8 mouse cellular contexts compared by ENCODE assay signal in the genomic region with DNA sequence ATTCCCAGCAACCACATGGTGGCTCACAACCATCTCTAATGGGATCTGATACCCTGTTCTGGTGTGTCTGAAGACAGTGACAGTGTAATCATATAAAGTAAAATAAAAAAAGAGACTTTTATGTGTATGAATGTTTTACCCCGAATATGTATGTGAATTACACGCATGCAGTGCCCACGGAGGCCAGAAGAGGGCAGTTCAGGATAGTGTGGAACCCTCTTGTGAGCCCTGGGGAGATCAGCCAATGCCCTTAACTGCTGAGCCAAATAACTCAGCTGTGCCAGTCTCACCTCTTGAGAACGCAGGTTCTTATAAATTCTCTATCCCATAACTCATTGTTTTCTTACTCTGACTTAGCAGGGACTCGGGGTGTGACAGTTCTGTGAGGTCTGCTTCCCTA. TPM values are rescaled to one million over a fixed set of nuclear protein-coding genes. Genes with fewer than 3 reads are reported as not detected.
DNase-seq lines count a peak whose midpoint lies in the region; ATAC-seq and TF ChIP-seq lines count a peak whose summit lies in the region.
"Had no signal": no experiment of that assay in that cellular context is flagged by ENCODE, and none has a peak within 500 bp of the region (broad histone marks: within the 10 kb centered on the region; RNA-seq: fewer than 3 reads in every experiment).

No protein-coding gene starts in this region.

- peak; percentile 33 for DNase-seq in kidney, adult 2 months
- no peak for DNase-seq in kidney, adult 11 months
- DNase-seq in A20 (ENCODE audit: low read depth, low spot score) (peak; percentile 40), ES-CJ7 (ENCODE audit: low read depth, low spot score) (peak; percentile 39)
- DNase-seq in liver, embryonic 14.5 days (ENCODE audit: low read depth in 3 of 3, low spot score in 3 of 3), result no peak
- no peak for DNase-seq in midbrain, embryonic 10.5 days (ENCODE audit: low spot score)
- no peak for DNase-seq in layer of hippocampus, adult 9-10 months (ENCODE audit: low spot score)
- DNase-seq: cerebellum, adult 11 months had no signal

- no peaks in the 10 kb centered on the region for H3K4me1 ChIP-seq in kidney, adult 2 months (ENCODE audit: control insufficient read depth, insufficient read depth, low read length)
- peaks cover 0 to 5% of the 10 kb centered on the region in 2 experiments; a peak in 2 of 4 replicates for H3K4me1 ChIP-seq in liver, embryonic 14.5 days (replicated peaks; ENCODE audit: control insufficient read depth in 2 of 2, insufficient read depth in 2 of 2, low read length in 1 of 2)
- peaks cover 16% of the 10 kb centered on the region for H3K4me1 ChIP-seq in midbrain, embryonic 10.5 days

- TF ChIP-seq CTCF in kidney, adult 2 months (conservative IDR thresholded peaks at IDR 0.05; ENCODE audit: insufficient read depth, insufficient read length, low read depth, low read length), result peak; percentile 60
- peak; percentile 69 for TF ChIP-seq CTCF in liver, embryonic 14.5 days (IDR thresholded peaks at IDR 0.05; ENCODE audit: low read depth)

- H3K9ac ChIP-seq in liver, embryonic 14.5 days (replicated peaks), result no peak overlapping the region

- 63% methylated on average over 5 of the region's 5 CpGs for WGBS in kidney, adult 2 months
- WGBS in liver, embryonic 14.5 days (ENCODE audit: insufficient replicate concordance), result 51% methylated on average over 5 of the region's 5 CpGs
- 65% methylated on average over 5 of the region's 5 CpGs for WGBS in midbrain, embryonic 10.5 days

- H3K27ac ChIP-seq in kidney, adult 2 months (ENCODE audit: insufficient read depth, low read depth, low read length), result no peak overlapping the region
- no peak overlapping the region for H3K27ac ChIP-seq in liver, embryonic 14.5 days
- H3K27ac ChIP-seq in midbrain, embryonic 10.5 days (replicated peaks), result no peak overlapping the region

- no peak for TF ChIP-seq POLR2A in kidney, adult 2 months (IDR thresholded peaks at IDR 0.05; ENCODE audit: low read depth, low read length)

- ATAC-seq in liver, embryonic 14.5 days (ENCODE audit: insufficient read depth), result no peak

- H3K27me3 ChIP-seq in kidney, adult 2 months (replicated peaks; ENCODE audit: control insufficient read depth, insufficient read depth, low read length), result no peaks in the 10 kb centered on the region
- H3K27me3 ChIP-seq in liver, embryonic 14.5 days (ENCODE audit: control insufficient read depth, insufficient read depth, low read length), result no peaks in the 10 kb centered on the region
- no peaks in the 10 kb centered on the region for H3K27me3 ChIP-seq in midbrain, embryonic 10.5 days (ENCODE audit: low read depth, poor library complexity, severe bottlenecking)

- no peak overlapping the region for H3K4me3 ChIP-seq in kidney, adult 2 months (ENCODE audit: insufficient read depth, low read depth, low read length)
- no peak overlapping the region for H3K4me3 ChIP-seq in liver, embryonic 14.5 days (ENCODE audit: insufficient read depth in 1 of 2, low read depth in 2 of 2, low read length in 2 of 2)
- no peak overlapping the region for H3K4me3 ChIP-seq in midbrain, embryonic 10.5 days

- TF ChIP-seq EP300 in liver, embryonic 14.5 days (IDR thresholded peaks at IDR 0.05; ENCODE audit: low read depth), result no peak

- no peaks in the 10 kb centered on the region for H3K9me3 ChIP-seq in liver, embryonic 14.5 days (ENCODE audit: control insufficient read depth, low read length)
- H3K9me3 ChIP-seq in midbrain, embryonic 10.5 days (replicated peaks), result no peaks in the 10 kb centered on the region

- H3K36me3 ChIP-seq in kidney, adult 2 months (ENCODE audit: control insufficient read depth, insufficient read depth, low read length), result peaks cover 3% of the 10 kb centered on the region
- peaks cover 2% of the 10 kb centered on the region for H3K36me3 ChIP-seq in liver, embryonic 14.5 days (replicated peaks; ENCODE audit: control insufficient read depth, insufficient read depth, low read depth)
- peaks cover 51% of the 10 kb centered on the region for H3K36me3 ChIP-seq in midbrain, embryonic 10.5 days

- H3K4me2 ChIP-seq in liver, embryonic 14.5 days (ENCODE audit: low read depth), result no peak overlapping the region

RNA-seq across cellular contexts. Expression of a gene that starts 12.9 kb away (rescaled TPM):
- 0.01 TPM in 1 of 2 replicates, not detected in the other for polyA plus RNA-seq in kidney, adult 2 months (2012; rRNA removed)
- polyA plus RNA-seq in liver, embryonic 14.5 days (2012; rRNA removed), result 0.01 TPM in 1 of 2 replicates, not detected in the other
- not detected in 2 replicates for polyA plus RNA-seq in liver, embryonic 14.5 days (2014; fragmentation: Nextera tagmentation; extraction: Ambion mirVana)
- polyA plus RNA-seq in midbrain, embryonic 10.5 days (2016; fragmentation: Nextera tagmentation; extraction: Ambion mirVana), result 0.20 and 0.29 TPM in 2 replicates

RNA-seq across cellular contexts. Expression of a gene that starts 43.0 kb away (rescaled TPM):
- polyA plus RNA-seq in kidney, adult 2 months (2012; rRNA removed), result 102 and 131 TPM in 2 replicates
- 11.0 and 11.6 TPM in 2 replicates for polyA plus RNA-seq in liver, embryonic 14.5 days (2012; rRNA removed)
- 13.2 and 13.5 TPM in 2 replicates for polyA plus RNA-seq in liver, embryonic 14.5 days (2014; fragmentation: Nextera tagmentation; extraction: Ambion mirVana)
- polyA plus RNA-seq in midbrain, embryonic 10.5 days (2016; fragmentation: Nextera tagmentation; extraction: Ambion mirVana), result 63.9 and 71.5 TPM in 2 replicates

Comparison
In these comparisons a context has a peak if more than half of its experiments do, and no peak if none do; other contexts are left out.
1. DNase-seq: peak in kidney, adult 2 months (single experiment), A20 (single experiment) and ES-CJ7 (single experiment); none in kidney, adult 11 months (single experiment), liver, embryonic 14.5 days (0 of 3), midbrain, embryonic 10.5 days (single experiment) and layer of hippocampus, adult 9-10 months (single experiment).